Mouse (Mus musculus): ENCODE measurements around the gene Gm20908. TPM values are rescaled to one million over a fixed set of nuclear protein-coding genes. Genes with fewer than 3 reads are reported as not detected.
"Not testable (repeated sequence)": the region's sequence is repeated elsewhere in the genome, so short reads cannot be mapped to it uniquely, and the experiment has no call there.

The Gm20908 gene
- total RNA-seq (2021): not detected

- not testable (repeated sequence) for DNase-seq
Observed at GRCm38 (mm10) chrY:64472966-64473365, at the start of gene Gm20908. Gm20908 (plus strand) TSS chrY:64473266.

All from layer of hippocampus, postnatal 36 days (tissue).